Mouse (Mus musculus): Measurements from ENCODE around the gene Gm17651. TPM values are rescaled to one million over a fixed set of nuclear protein-coding genes. Genes with fewer than 3 reads are reported as not detected.
A peak's percentile ranks its signal among the peaks of the same experiment; 100 is the strongest.

Gm17651 gene
- polyA plus RNA-seq, 1 experiment from 2014 or later: not detected

DNA sequence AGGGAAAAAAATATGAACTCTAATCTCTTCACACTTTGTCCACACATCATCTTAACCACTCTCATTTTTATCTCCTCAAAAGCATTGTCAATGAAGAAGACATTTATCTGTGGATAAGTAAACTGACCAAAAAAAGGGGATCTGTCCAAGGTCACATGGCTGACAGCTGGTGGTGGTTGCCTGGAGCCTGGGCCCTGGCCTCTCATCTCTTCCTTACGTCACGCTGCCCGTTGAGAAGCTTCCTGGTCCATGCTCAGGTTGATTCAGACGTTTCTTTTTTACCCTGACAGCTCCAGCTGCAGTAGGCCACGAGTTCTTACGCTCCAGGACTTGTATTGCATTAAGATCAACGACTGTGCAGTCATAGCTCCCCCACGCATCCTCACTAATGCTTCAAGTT, 8.3 kb downstream of the Gm17651 start:
- H3K4me3 ChIP-seq (ENCODE audit: low read depth, low read length): no peak overlapping the region
- H3K9ac ChIP-seq (replicated peaks; ENCODE audit: low read depth): no peak overlapping the region
- H3K9me3 ChIP-seq (ENCODE audit: low read length): no peaks in the 10 kb centered on the region
- 57% methylated on average over 8 of the region's 8 CpGs for WGBS
- H3K36me3 ChIP-seq (ENCODE audit: insufficient read depth, low read length): peaks cover 31% of the 10 kb centered on the region
- ATAC-seq (no peak), DNase-seq (ENCODE audit: low spot score) (no peak)
- H3K27me3 ChIP-seq (replicated peaks; ENCODE audit: insufficient read depth, low read length): no peaks in the 10 kb centered on the region
- no peak overlapping the region for H3K27ac ChIP-seq (ENCODE audit: low read length)
- no peak overlapping the region for H3K4me2 ChIP-seq (replicated peaks; ENCODE audit: low read depth, low read length)
- H3K4me1 ChIP-seq (ENCODE audit: insufficient read depth, low read depth, low read length): no peaks in the 10 kb centered on the region
- TF ChIP-seq EP300 (IDR thresholded peaks at IDR 0.05): no peak
- TF ChIP-seq CTCF (IDR thresholded peaks at IDR 0.05): no peak

DNA sequence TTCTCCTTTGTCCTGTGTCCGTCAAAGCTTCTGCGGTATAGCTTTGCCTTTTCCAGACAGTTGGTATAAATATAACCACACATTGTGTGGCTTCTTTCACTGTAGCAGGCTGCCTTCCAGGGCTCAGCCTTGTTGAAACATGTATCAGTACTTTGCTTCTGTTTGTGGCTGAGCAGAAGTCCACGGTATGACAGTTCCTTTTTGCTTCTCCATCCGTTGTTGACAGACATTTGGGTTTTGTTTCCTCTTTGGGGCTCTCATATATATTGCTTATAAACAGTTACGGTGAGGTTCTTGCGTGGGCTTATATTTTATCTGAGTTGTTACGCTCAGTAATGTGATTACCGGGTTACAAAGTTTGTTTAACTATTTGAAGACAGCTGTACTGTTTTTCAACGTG, 9.0 kb downstream of the Gm17651 start:
- no peak overlapping the region for H3K9ac ChIP-seq (replicated peaks; ENCODE audit: low read depth)
- TF ChIP-seq EP300 (IDR thresholded peaks at IDR 0.05): no peak
- no peak for TF ChIP-seq CTCF (IDR thresholded peaks at IDR 0.05)
- 67% methylated on average over 9 of the region's 9 CpGs for WGBS
- H3K4me2 ChIP-seq (replicated peaks; ENCODE audit: low read depth, low read length): no peak overlapping the region
- no peak overlapping the region for H3K27ac ChIP-seq (ENCODE audit: low read length)
- H3K9me3 ChIP-seq (ENCODE audit: low read length): no peaks in the 10 kb centered on the region
- no peak overlapping the region for H3K4me3 ChIP-seq (ENCODE audit: low read depth, low read length)
- H3K4me1 ChIP-seq (ENCODE audit: insufficient read depth, low read depth, low read length): no peaks in the 10 kb centered on the region
- ATAC-seq: no peak
- DNase-seq (ENCODE audit: low spot score): no peak
- peaks cover 26% of the 10 kb centered on the region for H3K36me3 ChIP-seq (ENCODE audit: insufficient read depth, low read length)
- no peaks in the 10 kb centered on the region for H3K27me3 ChIP-seq (replicated peaks; ENCODE audit: insufficient read depth, low read length)

DNA sequence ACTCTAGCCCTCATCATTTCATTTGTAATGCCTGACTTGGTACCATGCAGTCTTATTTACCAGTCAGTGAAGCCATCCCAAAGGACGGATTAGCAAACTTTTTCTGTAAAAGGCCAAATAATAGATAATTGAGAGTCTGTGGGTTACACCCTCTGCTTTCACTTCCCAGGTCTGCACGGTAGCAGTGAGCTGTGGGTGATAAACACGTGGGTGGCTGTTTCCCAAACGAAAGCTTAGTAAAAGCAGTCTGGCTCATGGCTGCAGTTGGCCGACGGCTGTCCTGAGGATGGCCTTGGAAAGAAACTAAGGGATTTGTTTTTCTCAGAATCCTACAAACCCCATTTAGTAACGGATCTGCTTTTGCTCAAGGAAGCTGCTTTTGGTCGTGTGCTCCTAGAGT, 13.3 kb downstream of the Gm17651 start:
- 67% methylated on average over 8 of the region's 8 CpGs for WGBS
- Histone ChIP-seq H3K9ac (replicated peaks; ENCODE audit: low read depth) (no peak overlapping the region), H3K4me2 (replicated peaks; ENCODE audit: low read depth, low read length) (no peak overlapping the region), H3K27ac (ENCODE audit: low read length) (no peak overlapping the region), H3K4me3 (ENCODE audit: low read depth, low read length) (no peak overlapping the region), H3K4me1 (ENCODE audit: insufficient read depth, low read depth, low read length) (0 out of 2 replicates have a peak, but pooled peaks cover 6% of the 10 kb centered on the region), H3K27me3 (replicated peaks; ENCODE audit: insufficient read depth, low read length) (no peaks in the 10 kb centered on the region), H3K9me3 (ENCODE audit: low read length) (no peaks in the 10 kb centered on the region), H3K36me3 (ENCODE audit: insufficient read depth, low read length) (peaks cover 11% of the 10 kb centered on the region; the same call in 1 of the 2 replicates)
- TF ChIP-seq EP300 (IDR thresholded peaks at IDR 0.05) (no peak), CTCF (IDR thresholded peaks at IDR 0.05) (no peak)
- DNase-seq (ENCODE audit: low spot score) (no peak), ATAC-seq (no peak)

DNA sequence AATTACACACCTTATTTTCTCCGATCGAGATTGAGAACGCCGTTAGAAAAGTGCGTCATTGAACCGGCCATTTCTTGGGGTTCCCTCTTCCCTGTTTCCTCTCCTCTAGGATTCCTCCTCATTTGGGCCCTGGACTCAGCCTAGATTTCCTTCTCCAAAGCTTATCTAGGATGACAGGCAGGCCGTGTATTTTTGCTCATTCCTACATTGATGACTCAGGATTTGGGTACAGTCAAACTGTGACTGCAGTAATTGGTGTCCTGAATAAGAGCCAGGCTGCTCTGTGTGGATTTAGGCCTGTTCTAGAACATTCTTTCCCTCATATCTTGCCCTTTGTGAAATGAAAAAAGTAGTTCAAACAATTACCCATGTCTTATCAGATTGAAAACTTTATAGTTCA, 14.7 kb downstream of the Gm17651 start:
- H3K4me3 ChIP-seq (ENCODE audit: low read depth, low read length): no peak overlapping the region
- WGBS: 80% methylated on average over 7 of the region's 7 CpGs

DNA sequence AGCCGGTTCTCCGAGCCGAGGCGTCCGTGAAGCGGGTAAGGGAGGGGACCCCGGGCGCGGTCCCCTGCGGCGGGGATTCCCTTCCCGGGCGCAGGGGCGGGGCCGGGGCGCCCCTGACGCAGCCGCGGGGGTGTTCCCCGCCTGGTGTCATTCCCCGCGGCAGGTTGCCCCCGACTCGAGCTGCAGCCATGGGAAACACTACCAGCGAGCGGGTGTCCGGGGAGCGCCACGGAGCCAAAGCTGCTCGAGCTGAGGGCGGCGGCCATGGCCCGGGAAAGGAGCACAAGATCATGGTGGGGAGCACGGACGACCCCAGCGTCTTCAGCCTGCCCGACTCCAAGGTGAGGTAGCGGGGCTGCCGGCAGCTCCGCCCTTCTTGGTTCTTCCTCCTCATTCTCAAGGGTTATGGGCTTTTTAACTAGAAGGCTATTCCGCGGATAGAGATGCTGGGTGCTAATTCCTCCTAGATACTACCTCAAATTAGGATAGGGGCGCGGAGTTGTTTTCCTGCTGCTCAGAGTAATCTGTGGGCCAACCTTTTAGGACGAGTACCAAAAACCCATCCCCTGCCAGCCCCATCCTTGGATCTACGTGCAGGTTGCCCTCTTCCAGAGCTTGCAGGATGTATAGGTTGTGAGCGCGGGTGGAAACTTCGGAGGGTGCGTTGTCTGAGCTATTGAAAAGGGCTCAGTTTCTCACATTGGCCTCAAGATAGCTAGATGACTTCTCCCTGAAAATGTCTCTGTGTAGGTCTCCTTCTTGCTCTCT, 15.9 kb downstream of the Gm17651 start:
- TF ChIP-seq EP300 (IDR thresholded peaks at IDR 0.05) (no peak), CTCF (IDR thresholded peaks at IDR 0.05) (no peak)
- peak overlapping the region; percentile 94 for H3K4me2 ChIP-seq (replicated peaks; ENCODE audit: low read depth, low read length)
- peak overlapping the region; percentile 87 for H3K4me3 ChIP-seq (ENCODE audit: low read depth, low read length)
- ATAC-seq (peak; percentile 73), DNase-seq (ENCODE audit: low spot score) (no peak)
- peak overlapping the region; percentile 21; the same call in 1 of the 2 replicates for H3K27ac ChIP-seq (ENCODE audit: low read length)
- no peaks in the 10 kb centered on the region for H3K27me3 ChIP-seq (replicated peaks; ENCODE audit: insufficient read depth, low read length)
- 0 out of 2 replicates have a peak, but pooled peaks cover 6% of the 10 kb centered on the region for H3K4me1 ChIP-seq (ENCODE audit: insufficient read depth, low read depth, low read length)
- peak overlapping the region; percentile 51 for H3K9ac ChIP-seq (replicated peaks; ENCODE audit: low read depth)
- WGBS: under 1% methylated on average over 36 of the region's 50 CpGs
- 0 out of 2 replicates have a peak, but pooled peaks cover 3% of the 10 kb centered on the region for H3K36me3 ChIP-seq (ENCODE audit: insufficient read depth, low read length)
- no peaks in the 10 kb centered on the region for H3K9me3 ChIP-seq (ENCODE audit: low read length)

More for the DNA sequence above, 14.7 kb downstream of the Gm17651 start:
- H3K27me3 ChIP-seq (replicated peaks; ENCODE audit: insufficient read depth, low read length): no peaks in the 10 kb centered on the region
- 0 out of 2 replicates have a peak, but pooled peaks cover 6% of the 10 kb centered on the region for H3K4me1 ChIP-seq (ENCODE audit: insufficient read depth, low read depth, low read length)
- TF ChIP-seq CTCF (IDR thresholded peaks at IDR 0.05) (no peak), EP300 (IDR thresholded peaks at IDR 0.05) (no peak)
- H3K36me3 ChIP-seq (ENCODE audit: insufficient read depth, low read length): peaks cover 7% of the 10 kb centered on the region; the same call in 1 of the 2 replicates
- H3K4me2 ChIP-seq (replicated peaks; ENCODE audit: low read depth, low read length): no peak overlapping the region; the same call in 1 of the 2 replicates
- no peaks in the 10 kb centered on the region for H3K9me3 ChIP-seq (ENCODE audit: low read length)
- ATAC-seq (no peak), DNase-seq (ENCODE audit: low spot score) (no peak)
- H3K27ac ChIP-seq (ENCODE audit: low read length): no peak overlapping the region
- no peak overlapping the region for H3K9ac ChIP-seq (replicated peaks; ENCODE audit: low read depth)

DNA sequence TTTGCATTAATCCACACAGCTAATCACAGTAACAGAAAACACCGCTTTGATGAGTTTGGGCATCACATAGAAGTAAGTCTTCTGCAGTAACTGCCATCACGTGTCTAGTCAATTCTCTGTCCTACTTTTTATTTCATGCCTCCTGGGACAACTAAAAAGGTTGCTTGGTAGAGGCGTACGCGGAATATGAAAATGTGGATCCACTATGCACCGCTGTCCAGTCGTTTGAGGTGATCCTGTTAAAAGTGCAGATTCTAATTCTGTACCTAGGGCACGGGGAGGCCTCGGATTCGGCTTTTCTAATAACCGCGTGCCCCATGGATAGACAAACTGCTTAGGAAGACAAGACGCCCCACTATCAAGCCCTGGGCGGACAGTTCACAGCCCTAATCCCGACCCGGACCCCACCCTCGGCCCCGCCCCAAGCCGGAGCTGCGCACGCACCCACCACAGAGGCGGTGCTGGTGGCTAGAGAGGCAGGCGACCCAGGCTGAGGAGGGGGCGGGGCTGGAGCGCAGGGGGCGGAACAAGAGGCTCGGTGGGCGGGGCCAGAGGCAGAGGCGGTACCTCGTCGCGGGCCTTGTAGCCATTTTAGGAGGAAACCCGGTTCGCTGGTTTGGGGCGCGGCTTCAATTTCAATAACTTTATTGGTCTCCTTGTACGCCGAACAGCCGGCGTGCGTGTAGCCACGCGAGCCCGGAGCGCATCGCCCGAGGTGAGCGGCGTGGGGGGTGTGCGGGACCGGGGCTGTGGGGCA, 16.7 kb downstream of the Gm17651 start, which contains the start of gene Prkab2:
Gene Prkab2, plus strand, starts transcription at position 539 of the 757 bp plus-strand sequence.
- H3K9me3 ChIP-seq (ENCODE audit: low read length): no peaks in the 10 kb centered on the region
- H3K36me3 ChIP-seq (ENCODE audit: insufficient read depth, low read length): no peaks in the 10 kb centered on the region
- peak within 1 kb of the TSS; percentile 94 for H3K4me2 ChIP-seq (replicated peaks; ENCODE audit: low read depth, low read length)
- TF ChIP-seq CTCF (IDR thresholded peaks at IDR 0.05): no peak
- TF ChIP-seq EP300 (IDR thresholded peaks at IDR 0.05): no peak
- H3K4me1 ChIP-seq (ENCODE audit: insufficient read depth, low read depth, low read length): 0 out of 2 replicates have a peak, but pooled peaks cover 6% of the 10 kb centered on the region
- ATAC-seq (peak; percentile 97), DNase-seq (ENCODE audit: low spot score) (peak; percentile 98)
- H3K9ac ChIP-seq (replicated peaks; ENCODE audit: low read depth): peak within 1 kb of the TSS; percentile 51
- 1% methylated on average over 41 of the region's 51 CpGs for WGBS
- peak within 1 kb of the TSS; percentile 21; the same call in 1 of the 2 replicates for H3K27ac ChIP-seq (ENCODE audit: low read length)
- H3K4me3 ChIP-seq (ENCODE audit: low read depth, low read length): peak within 1 kb of the TSS; percentile 87
- H3K27me3 ChIP-seq (replicated peaks; ENCODE audit: insufficient read depth, low read length): no peaks in the 10 kb centered on the region
